Mouse (Mus musculus) heart, embryonic 15.5 days (tissue): ENCODE results near the gene Uqcrh. TPM values are rescaled to one million over a fixed set of nuclear protein-coding genes. Genes with fewer than 3 reads are reported as not detected.

ENCODE experiments used
- ATAC-seq: fragments of 200-750 bp; cut with Nextera tagmentation; replicated peaks from 2 replicates; pipeline ENCODE4 v1.8.0; 2017; ENCODE audit warnings: low read depth, moderate TSS enrichment; ENCODE audit not compliant: insufficient number of reproducible peaks, insufficient read depth, low FRiP score
- H3K27ac ChIP-seq: fragments of 300-500 bp; sonication (generic); 2 replicates; pipeline ENCODE4 v1.5.1; 2015; ENCODE audit warnings: mild to moderate bottlenecking, inconsistent platforms
- H3K27me3 ChIP-seq: fragments of 300-500 bp; sonication (generic); 2 replicates; pipeline ENCODE4 v1.6.1; 2015; ENCODE audit warnings: inconsistent platforms
- H3K36me3 ChIP-seq: fragments of 300-500 bp; sonication (generic); 2 replicates; pipeline ENCODE4 v1.6.1; 2015; ENCODE audit warnings: mild to moderate bottlenecking, inconsistent platforms
- H3K4me1 ChIP-seq: fragments of 300-500 bp; sonication (generic); replicated peaks from 2 replicates; pipeline ENCODE4 v1.6.1; 2015; ENCODE audit warnings: inconsistent platforms
- H3K4me2 ChIP-seq: fragments of 300-500 bp; sonication (generic); 2 replicates; pipeline ENCODE4 v1.6.1; 2015; ENCODE audit warnings: inconsistent platforms, mild to moderate bottlenecking, moderate library complexity
- H3K4me3 ChIP-seq: fragments of 300-500 bp; sonication (generic); 2 replicates; pipeline ENCODE4 v1.5.1; 2015; ENCODE audit warnings: mild to moderate bottlenecking, inconsistent platforms
- H3K9ac ChIP-seq: fragments of 300-500 bp; sonication (generic); 2 replicates; pipeline ENCODE4 v1.6.1; 2015; ENCODE audit warnings: mild to moderate bottlenecking, inconsistent platforms
- H3K9me3 ChIP-seq: fragments of 300-500 bp; sonication (generic); replicated peaks from 2 replicates; pipeline ENCODE4 v1.6.1; 2016; ENCODE audit warnings: inconsistent platforms
- WGBS: fragments of 180-500 bp; shearing (Covaris S2); methylation state at CpG from one replicate; pipeline ENCODE4 v1.1.7; 2015; ENCODE audit warnings: mixed read lengths; 5-methylcytosine and 5-hydroxymethylcytosine counted together
- polyA plus RNA-seq: library from polyadenylated mRNA; unstranded; fragments of >200 nt; fragmentation: Nextera tagmentation; extraction: Ambion mirVana; gene quantifications from 2 replicates; pipeline ENCODE4 v1.2.1, GENCODE M21; 2015

The Uqcrh gene
- 997 and 1,210 TPM in 2 replicates for polyA plus RNA-seq

GRCm38 (mm10) chr4:116074861-116075620, at the start of gene Uqcrh, which contains the start of gene Lrrc41:
Uqcrh (minus strand) TSS chr4:116075071.
Lrrc41 (plus strand) TSS chr4:116075269.
- no peaks in the 10 kb centered on the region for H3K9me3 ChIP-seq
- H3K4me3 ChIP-seq, result peak within 1 kb of the TSS; percentile 72
- H3K4me1 ChIP-seq, result peaks cover 31% of the 10 kb centered on the region
- ATAC-seq, result peak; percentile 91
- under 1% methylated on average over 55 of the region's 55 CpGs for WGBS
- no peaks in the 10 kb centered on the region for H3K27me3 ChIP-seq
- H3K36me3 ChIP-seq, result peaks cover 12% of the 10 kb centered on the region
- peak within 1 kb of the TSS; percentile 87 for H3K9ac ChIP-seq
- H3K27ac ChIP-seq, result peak within 1 kb of the TSS; percentile 97
- H3K4me2 ChIP-seq, result peak within 1 kb of the TSS; percentile 81

- Histone ChIP-seq H3K27me3 (no peaks in the 10 kb centered on the region), H3K36me3 (no peaks in the 10 kb centered on the region), H3K4me3 (peak within 1 kb of the TSS; percentile 68), H3K4me2 (peak within 1 kb of the TSS; percentile 77), H3K27ac (peak within 1 kb of the TSS; percentile 83), H3K4me1 (peaks cover 10% of the 10 kb centered on the region), H3K9ac (peak within 1 kb of the TSS; percentile 64), H3K9me3 (no peaks in the 10 kb centered on the region)
- ATAC-seq, result peak; percentile 99
- WGBS, result 6% methylated on average over 24 of the region's 24 CpGs
These were observed 49.0 kb upstream of the Uqcrh start, which contains the start of the genes Rad54l and Pomgnt1 for GRCm38 (mm10) chr4:116123602-116124519. Rad54l (minus strand) TSS chr4:116123690. Pomgnt1 (plus strand) TSS chr4:116123840.

DNA sequence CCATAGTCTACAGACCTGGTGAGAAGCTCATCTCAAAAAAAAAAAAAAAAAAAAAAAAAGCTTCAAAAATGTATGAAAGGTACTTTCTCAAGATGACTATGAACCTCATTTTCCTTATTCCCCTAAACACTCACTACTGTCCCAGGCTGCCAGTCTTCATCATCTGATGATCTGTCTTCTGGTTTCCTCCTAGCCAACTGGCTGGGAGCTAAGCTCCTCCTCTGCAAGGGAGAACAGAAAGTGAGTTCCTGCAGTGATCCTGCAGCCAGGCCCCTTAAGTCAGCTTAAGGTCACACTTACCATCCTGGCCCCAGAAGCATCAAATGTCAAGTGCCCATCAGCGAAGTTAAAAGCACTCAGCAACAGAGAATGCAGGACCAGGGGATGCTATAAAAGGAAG, 47.9 kb upstream of the Uqcrh start:
- no peak for ATAC-seq
- H3K9me3 ChIP-seq, result no peaks in the 10 kb centered on the region
- H3K4me1 ChIP-seq, result peaks cover 10% of the 10 kb centered on the region
- H3K27ac ChIP-seq, result peak overlapping the region; percentile 36; the same call in 1 of the 2 replicates
- WGBS, result 0% methylated on average over 1 of the region's 1 CpGs
- H3K27me3 ChIP-seq, result no peaks in the 10 kb centered on the region
- H3K4me2 ChIP-seq, result peak overlapping the region; percentile 77
- no peaks in the 10 kb centered on the region for H3K36me3 ChIP-seq
- H3K9ac ChIP-seq, result peak overlapping the region; percentile 64
- H3K4me3 ChIP-seq, result peak overlapping the region; percentile 68

DNA sequence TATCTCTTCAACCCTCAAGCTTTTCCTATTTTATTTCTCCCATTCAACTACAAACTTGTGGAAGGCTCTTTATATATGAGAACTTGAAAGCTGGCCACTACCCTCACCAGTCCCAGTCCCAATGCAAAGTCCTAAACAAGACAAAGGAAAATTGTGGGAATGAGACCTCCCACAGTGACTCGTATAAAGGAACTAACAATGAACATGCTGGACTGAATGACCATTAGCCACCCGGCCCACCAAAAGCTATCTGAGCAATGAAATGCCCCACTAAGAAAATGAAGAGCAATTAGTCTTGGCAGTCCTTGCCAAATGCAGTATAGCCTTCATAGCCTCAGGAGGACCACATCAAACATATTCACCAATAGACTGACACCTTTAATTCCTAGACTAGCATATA, 36.6 kb upstream of the Uqcrh start:
- Histone ChIP-seq H3K27ac (no peak overlapping the region), H3K4me2 (no peak overlapping the region), H3K27me3 (no peaks in the 10 kb centered on the region), H3K36me3 (no peaks in the 10 kb centered on the region), H3K9me3 (no peaks in the 10 kb centered on the region), H3K4me3 (no peak overlapping the region), H3K4me1 (no peaks in the 10 kb centered on the region), H3K9ac (no peak overlapping the region)
- 86% methylated on average over 2 of the region's 2 CpGs for WGBS
- no peak for ATAC-seq

- Histone ChIP-seq H3K4me1 (no peaks in the 10 kb centered on the region), H3K36me3 (no peaks in the 10 kb centered on the region), H3K27ac (no peak overlapping the region), H3K4me3 (no peak overlapping the region), H3K27me3 (no peaks in the 10 kb centered on the region), H3K9ac (no peak overlapping the region), H3K9me3 (no peaks in the 10 kb centered on the region), H3K4me2 (no peak overlapping the region)
- ATAC-seq, result no peak
- WGBS, result 81% methylated on average over 6 of the region's 6 CpGs
These were observed 35.8 kb upstream of the Uqcrh start for GRCm38 (mm10) chr4:116110695-116111094.

DNA sequence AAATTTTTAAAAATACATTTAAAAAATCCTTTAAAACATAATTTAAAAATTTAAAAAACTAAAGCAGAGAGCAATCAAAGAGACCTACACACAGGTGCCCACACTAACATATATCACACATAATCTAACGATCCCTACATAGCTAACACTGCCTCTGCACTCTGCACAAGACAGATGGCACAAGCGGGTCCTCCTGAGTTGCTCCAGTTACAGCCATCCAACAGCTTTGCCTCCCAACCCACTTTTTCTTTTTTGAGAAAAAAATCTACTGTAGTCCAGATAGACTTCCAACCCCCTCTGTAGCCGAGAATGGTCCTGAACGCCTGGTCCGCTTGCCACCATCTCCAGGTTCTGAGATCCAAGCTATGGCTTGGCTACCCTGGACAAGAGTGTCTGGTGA, 30.4 kb upstream of the Uqcrh start:
- ATAC-seq, result no peak
- peaks cover 18% of the 10 kb centered on the region; the same call in 1 of the 2 replicates for H3K36me3 ChIP-seq
- no peak overlapping the region for H3K27ac ChIP-seq
- H3K4me3 ChIP-seq, result no peak overlapping the region
- no peaks in the 10 kb centered on the region for H3K4me1 ChIP-seq
- no peaks in the 10 kb centered on the region for H3K27me3 ChIP-seq
- H3K9me3 ChIP-seq, result no peaks in the 10 kb centered on the region
- WGBS, result 91% methylated on average over 5 of the region's 5 CpGs
- H3K9ac ChIP-seq, result no peak overlapping the region
- no peak overlapping the region for H3K4me2 ChIP-seq

DNA sequence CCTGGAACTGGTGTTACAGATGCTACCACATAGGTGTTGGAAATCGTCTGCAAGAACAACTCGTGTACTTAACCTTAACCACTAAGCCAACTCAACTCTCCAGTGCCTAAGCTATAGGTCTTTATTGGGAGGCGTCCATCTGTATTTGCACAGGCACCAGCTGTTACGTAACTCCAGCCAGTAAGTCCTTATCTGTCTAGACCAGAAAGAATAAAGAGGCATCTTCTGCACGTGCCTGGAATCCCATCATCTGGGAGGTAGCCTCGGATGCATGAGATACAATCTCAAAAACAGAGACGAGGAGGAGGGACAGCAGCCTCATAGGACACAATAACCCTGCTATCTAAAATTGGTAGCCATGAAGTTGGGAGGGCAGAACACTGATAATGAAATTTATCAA, 26.1 kb upstream of the Uqcrh start:
- WGBS, result 74% methylated on average over 7 of the region's 7 CpGs
- ATAC-seq, result no peak
- no peak overlapping the region for H3K4me2 ChIP-seq
- no peak overlapping the region for H3K27ac ChIP-seq
- no peak overlapping the region for H3K4me3 ChIP-seq
- no peaks in the 10 kb centered on the region for H3K27me3 ChIP-seq
- no peaks in the 10 kb centered on the region for H3K4me1 ChIP-seq
- no peak overlapping the region for H3K9ac ChIP-seq
- H3K36me3 ChIP-seq, result peaks cover 51% of the 10 kb centered on the region
- no peaks in the 10 kb centered on the region for H3K9me3 ChIP-seq

GRCm38 (mm10) chr4:116097211-116097610, 22.3 kb upstream of the Uqcrh start:
- ATAC-seq, result no peak
- Histone ChIP-seq H3K9ac (no peak overlapping the region), H3K27ac (no peak overlapping the region), H3K27me3 (no peaks in the 10 kb centered on the region), H3K4me3 (no peak overlapping the region), H3K4me1 (no peaks in the 10 kb centered on the region), H3K4me2 (no peak overlapping the region), H3K36me3 (peaks cover 73% of the 10 kb centered on the region), H3K9me3 (no peaks in the 10 kb centered on the region)
- 76% methylated on average over 8 of the region's 8 CpGs for WGBS

GRCm38 (mm10) chr4:116096291-116096690, 21.4 kb upstream of the Uqcrh start:
- H3K4me1 ChIP-seq, result no peaks in the 10 kb centered on the region
- no peak overlapping the region for H3K9ac ChIP-seq
- no peaks in the 10 kb centered on the region for H3K9me3 ChIP-seq
- no peak overlapping the region for H3K4me3 ChIP-seq
- no peak for ATAC-seq
- H3K4me2 ChIP-seq, result no peak overlapping the region
- no peaks in the 10 kb centered on the region for H3K27me3 ChIP-seq
- WGBS, result 87% methylated on average over 10 of the region's 10 CpGs
- H3K27ac ChIP-seq, result no peak overlapping the region
- peaks cover 78% of the 10 kb centered on the region for H3K36me3 ChIP-seq

DNA sequence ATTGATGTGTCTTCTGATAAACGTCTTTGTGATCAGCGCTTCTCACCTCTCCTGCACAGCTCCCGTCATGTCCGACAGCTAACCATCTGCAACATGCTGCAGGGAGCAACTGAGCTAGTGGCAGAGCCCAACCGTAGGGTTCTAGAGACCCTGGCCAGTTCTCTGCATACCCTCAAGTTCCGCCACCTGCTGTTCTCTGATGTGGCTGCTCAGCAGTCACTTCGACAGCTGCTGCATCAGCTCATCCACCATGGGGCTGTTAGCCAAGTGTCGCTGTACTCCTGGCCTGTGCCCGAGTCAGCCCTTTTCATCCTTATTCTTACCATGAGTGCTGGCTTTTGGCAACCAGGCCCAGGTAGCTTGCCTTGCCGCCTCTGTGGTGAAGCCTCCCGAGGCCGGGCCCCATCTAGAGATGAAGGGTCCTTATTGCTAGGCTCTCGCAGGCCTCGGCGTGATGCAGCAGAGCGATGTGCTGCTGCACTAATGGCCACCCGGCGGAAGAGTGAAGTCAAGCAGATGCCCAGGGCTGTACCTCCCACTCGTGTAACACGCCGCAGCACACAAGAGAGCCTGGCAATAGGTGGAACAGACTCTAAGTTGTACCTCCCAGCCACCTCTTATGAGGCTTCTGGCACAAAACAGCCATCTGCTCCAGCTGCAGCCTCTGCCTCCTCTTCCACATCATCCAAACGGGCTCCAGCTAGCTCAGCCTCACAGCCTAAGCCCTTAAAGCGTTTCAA, 13.8 kb upstream of the Uqcrh start:
- Histone ChIP-seq H3K27me3 (no peaks in the 10 kb centered on the region), H3K4me2 (no peak overlapping the region), H3K9ac (no peak overlapping the region), H3K36me3 (peaks cover 85% of the 10 kb centered on the region), H3K4me1 (no peaks in the 10 kb centered on the region), H3K4me3 (no peak overlapping the region), H3K9me3 (no peaks in the 10 kb centered on the region), H3K27ac (no peak overlapping the region)
- 86% methylated on average over 23 of the region's 23 CpGs for WGBS
- ATAC-seq, result no peak
